Mouse (Mus musculus): ENCODE measurements around the gene Ssr1. TPM values are rescaled to one million over a fixed set of nuclear protein-coding genes. Genes with fewer than 3 reads are reported as not detected.

The Ssr1 gene
- polyA plus RNA-seq, 1 experiment: 150 TPM

GRCm38 (mm10) chr13:37946734-37947133 is 47.3 kb downstream of the Ssr1 start:
- Histone ChIP-seq H3K36me3 (ENCODE audit: control insufficient read depth, insufficient read depth, low read length, poor library complexity, severe bottlenecking) (0 out of 2 replicates have a peak, but pooled peaks cover 12% of the 10 kb centered on the region), H3K4me1 (ENCODE audit: control insufficient read depth, insufficient read depth, low read length) (no peaks in the 10 kb centered on the region), H3K9me3 (replicated peaks; ENCODE audit: control insufficient read depth, insufficient read depth, low read length, poor library complexity, severe bottlenecking) (peaks cover 27% of the 10 kb centered on the region), H3K27me3 (ENCODE audit: control insufficient read depth, insufficient read depth, low read length, poor library complexity, severe bottlenecking) (no peaks in the 10 kb centered on the region), H3K9ac (ENCODE audit: low read depth, poor library complexity, severe bottlenecking) (no peak overlapping the region), H3K27ac (ENCODE audit: insufficient read depth, low read length) (no peak overlapping the region), H3K4me3 (ENCODE audit: low read depth, low read length) (no peak overlapping the region)
- peak; percentile 74 for TF ChIP-seq CTCF (IDR thresholded peaks at IDR 0.05; ENCODE audit: low read depth, low read length)
- TF ChIP-seq POLR2A (IDR thresholded peaks at IDR 0.05; ENCODE audit: insufficient read depth, low read length): no peak

GRCm38 (mm10) chr13:37945392-37945791 is 48.6 kb downstream of the Ssr1 start:
- H3K4me1 ChIP-seq (ENCODE audit: control insufficient read depth, insufficient read depth, low read length): peaks cover 2% of the 10 kb centered on the region
- H3K9ac ChIP-seq (ENCODE audit: low read depth, poor library complexity, severe bottlenecking): no peak overlapping the region
- 0 out of 2 replicates have a peak, but pooled peaks cover 12% of the 10 kb centered on the region for H3K36me3 ChIP-seq (ENCODE audit: control insufficient read depth, insufficient read depth, low read length, poor library complexity, severe bottlenecking)
- TF ChIP-seq CTCF (IDR thresholded peaks at IDR 0.05; ENCODE audit: low read depth, low read length): no peak
- TF ChIP-seq POLR2A (IDR thresholded peaks at IDR 0.05; ENCODE audit: insufficient read depth, low read length): no peak
- TF ChIP-seq EP300 (IDR thresholded peaks at IDR 0.05; ENCODE audit: insufficient read depth, low read depth, low read length): no peak
- H3K27ac ChIP-seq (ENCODE audit: insufficient read depth, low read length): no peak overlapping the region
- H3K9me3 ChIP-seq (replicated peaks; ENCODE audit: control insufficient read depth, insufficient read depth, low read length, poor library complexity, severe bottlenecking): peaks cover 27% of the 10 kb centered on the region
- H3K27me3 ChIP-seq (ENCODE audit: control insufficient read depth, insufficient read depth, low read length, poor library complexity, severe bottlenecking): no peaks in the 10 kb centered on the region
- H3K4me3 ChIP-seq (ENCODE audit: low read depth, low read length): no peak overlapping the region

GRCm38 (mm10) chr13:37944306-37944705 is 49.7 kb downstream of the Ssr1 start:
- TF ChIP-seq EP300 (IDR thresholded peaks at IDR 0.05; ENCODE audit: insufficient read depth, low read depth, low read length): no peak
- no peak for TF ChIP-seq POLR2A (IDR thresholded peaks at IDR 0.05; ENCODE audit: insufficient read depth, low read length)
- no peak for TF ChIP-seq CTCF (IDR thresholded peaks at IDR 0.05; ENCODE audit: low read depth, low read length)
- Histone ChIP-seq H3K4me1 (ENCODE audit: control insufficient read depth, insufficient read depth, low read length) (peaks cover 2% of the 10 kb centered on the region), H3K9ac (ENCODE audit: low read depth, poor library complexity, severe bottlenecking) (no peak overlapping the region), H3K4me3 (ENCODE audit: low read depth, low read length) (no peak overlapping the region), H3K9me3 (replicated peaks; ENCODE audit: control insufficient read depth, insufficient read depth, low read length, poor library complexity, severe bottlenecking) (peaks cover 22% of the 10 kb centered on the region), H3K36me3 (ENCODE audit: control insufficient read depth, insufficient read depth, low read length, poor library complexity, severe bottlenecking) (0 out of 2 replicates have a peak, but pooled peaks cover 12% of the 10 kb centered on the region), H3K27me3 (ENCODE audit: control insufficient read depth, insufficient read depth, low read length, poor library complexity, severe bottlenecking) (no peaks in the 10 kb centered on the region), H3K27ac (ENCODE audit: insufficient read depth, low read length) (no peak overlapping the region)

- Histone ChIP-seq H3K4me3 (ENCODE audit: low read depth, low read length) (no peak overlapping the region), H3K27ac (ENCODE audit: insufficient read depth, low read length) (no peak overlapping the region), H3K4me1 (ENCODE audit: control insufficient read depth, insufficient read depth, low read length) (peaks cover 2% of the 10 kb centered on the region), H3K9me3 (replicated peaks; ENCODE audit: control insufficient read depth, insufficient read depth, low read length, poor library complexity, severe bottlenecking) (peaks cover 13% of the 10 kb centered on the region), H3K36me3 (ENCODE audit: control insufficient read depth, insufficient read depth, low read length, poor library complexity, severe bottlenecking) (0 out of 2 replicates have a peak, but pooled peaks cover 8% of the 10 kb centered on the region), H3K27me3 (ENCODE audit: control insufficient read depth, insufficient read depth, low read length, poor library complexity, severe bottlenecking) (no peaks in the 10 kb centered on the region), H3K9ac (ENCODE audit: low read depth, poor library complexity, severe bottlenecking) (no peak overlapping the region)
- TF ChIP-seq CTCF (IDR thresholded peaks at IDR 0.05; ENCODE audit: low read depth, low read length): no peak
- no peak for TF ChIP-seq EP300 (IDR thresholded peaks at IDR 0.05; ENCODE audit: insufficient read depth, low read depth, low read length)
- TF ChIP-seq POLR2A (IDR thresholded peaks at IDR 0.05; ENCODE audit: insufficient read depth, low read length): no peak
These were observed 50.6 kb downstream of the Ssr1 start for GRCm38 (mm10) chr13:37943466-37943865.

- no peak for TF ChIP-seq CTCF (IDR thresholded peaks at IDR 0.05; ENCODE audit: low read depth, low read length)
- no peak for TF ChIP-seq POLR2A (IDR thresholded peaks at IDR 0.05; ENCODE audit: insufficient read depth, low read length)
- TF ChIP-seq EP300 (IDR thresholded peaks at IDR 0.05; ENCODE audit: insufficient read depth, low read depth, low read length): no peak
- Histone ChIP-seq H3K36me3 (ENCODE audit: control insufficient read depth, insufficient read depth, low read length, poor library complexity, severe bottlenecking) (0 out of 2 replicates have a peak, but pooled peaks cover 4% of the 10 kb centered on the region), H3K9me3 (replicated peaks; ENCODE audit: control insufficient read depth, insufficient read depth, low read length, poor library complexity, severe bottlenecking) (peaks cover 8% of the 10 kb centered on the region), H3K27me3 (ENCODE audit: control insufficient read depth, insufficient read depth, low read length, poor library complexity, severe bottlenecking) (no peaks in the 10 kb centered on the region), H3K9ac (ENCODE audit: low read depth, poor library complexity, severe bottlenecking) (no peak overlapping the region), H3K27ac (ENCODE audit: insufficient read depth, low read length) (no peak overlapping the region), H3K4me1 (ENCODE audit: control insufficient read depth, insufficient read depth, low read length) (peaks cover 2% of the 10 kb centered on the region), H3K4me3 (ENCODE audit: low read depth, low read length) (no peak overlapping the region)
These were observed 51.1 kb downstream of the Ssr1 start for GRCm38 (mm10) chr13:37942887-37943331.

- Histone ChIP-seq H3K27ac (ENCODE audit: insufficient read depth, low read length) (no peak overlapping the region), H3K9ac (ENCODE audit: low read depth, poor library complexity, severe bottlenecking) (no peak overlapping the region), H3K27me3 (ENCODE audit: control insufficient read depth, insufficient read depth, low read length, poor library complexity, severe bottlenecking) (no peaks in the 10 kb centered on the region), H3K4me3 (ENCODE audit: low read depth, low read length) (no peak overlapping the region), H3K36me3 (ENCODE audit: control insufficient read depth, insufficient read depth, low read length, poor library complexity, severe bottlenecking) (0 out of 2 replicates have a peak, but pooled peaks cover under 1% of the 10 kb centered on the region), H3K4me1 (ENCODE audit: control insufficient read depth, insufficient read depth, low read length) (peaks cover 2% of the 10 kb centered on the region), H3K9me3 (replicated peaks; ENCODE audit: control insufficient read depth, insufficient read depth, low read length, poor library complexity, severe bottlenecking) (peaks cover 1% of the 10 kb centered on the region)
- TF ChIP-seq EP300 (IDR thresholded peaks at IDR 0.05; ENCODE audit: insufficient read depth, low read depth, low read length) (no peak), POLR2A (IDR thresholded peaks at IDR 0.05; ENCODE audit: insufficient read depth, low read length) (no peak), CTCF (IDR thresholded peaks at IDR 0.05; ENCODE audit: low read depth, low read length) (no peak)
These were observed 51.8 kb downstream of the Ssr1 start for GRCm38 (mm10) chr13:37941950-37942886.

Measured in ES-Bruce4 (cell line).